Comparison of ENCODE assay signal across 26 mouse cellular contexts in genomic region chr11:6036477-6036876, GRCm38 (mm10). TPM values are rescaled to one million over a fixed set of nuclear protein-coding genes. Genes with fewer than 3 reads are reported as not detected.
A peak's percentile ranks its signal among the peaks of the same experiment; 100 is the strongest.
DNase-seq lines count a peak whose midpoint lies in the region; ATAC-seq and TF ChIP-seq lines count a peak whose summit lies in the region.
"Had no signal": no experiment of that assay in that cellular context is flagged by ENCODE, and none has a peak within 500 bp of the region (broad histone marks: within the 10 kb centered on the region; RNA-seq: fewer than 3 reads in every experiment).

No protein-coding gene starts in this region.

- H3K4me2 ChIP-seq in myocyte (ENCODE audit: low read depth), result peak overlapping the region; percentile 24
- H3K4me2 ChIP-seq: embryonic facial prominence, embryonic 13.5 days; forebrain, embryonic 15.5 days; heart, embryonic 13.5 days; limb, embryonic 15.5 days; liver, embryonic 13.5 days; midbrain, embryonic 11.5 days; neural tube, embryonic 13.5 days had no signal

- peak; percentile 10 to 18 for DNase-seq in cerebellum, adult 18-20 months
- DNase-seq in cerebellum, postnatal 25 days, result peak; percentile 21 to 30
- DNase-seq in cerebellum, postnatal 36 days, result no peak
- peak; percentile 24 to 42 for DNase-seq in heart, postnatal 10 days
- DNase-seq in heart, postnatal 25 days (ENCODE audit: low spot score), result no peak
- DNase-seq: adrenal gland, postnatal 14 days; kidney, adult 8-10 months; kidney, postnatal 4 days; liver, embryonic 13.5 days; lung, adult 18-20 months; right cerebral cortex, postnatal 4 days; thymus, adult 18-20 months; thymus, postnatal 25 days had no signal

- no peak for ATAC-seq in cerebellum, adult (ENCODE audit: insufficient number of reproducible peaks, low FRiP score, low TSS enrichment)
- ATAC-seq: forebrain, embryonic 15.5 days; intestine, embryonic 16.5 days; lung, postnatal 0 days had no signal

- H3ac ChIP-seq in myocyte (ENCODE audit: control insufficient read depth, insufficient read length), result no peak overlapping the region

- no peak overlapping the region for H3K4me3 ChIP-seq in myocyte
- H3K4me3 ChIP-seq: embryonic facial prominence, embryonic 13.5 days; forebrain, embryonic 10.5 days; forebrain, embryonic 15.5 days; heart, embryonic 13.5 days; limb, embryonic 10.5 days; limb, embryonic 15.5 days; liver, embryonic 13.5 days; neural tube, embryonic 13.5 days had no signal

- intact Hi-C loops in heart, postnatal 10 days (cut with DNase I), result no loop called here
- intact Hi-C loops in heart, postnatal 25 days (cut with DNase I), result no loop called here

- no peaks in the 10 kb centered on the region for H3K36me3 ChIP-seq in myocyte (ENCODE audit: control insufficient read depth, insufficient read depth)
- H3K36me3 ChIP-seq: embryonic facial prominence, embryonic 13.5 days; forebrain, embryonic 10.5 days; forebrain, embryonic 15.5 days; G1E; heart, embryonic 13.5 days; limb, embryonic 10.5 days; limb, embryonic 15.5 days; liver, embryonic 13.5 days; neural tube, embryonic 13.5 days had no signal

- peaks cover 12% of the 10 kb centered on the region for H3K27me3 ChIP-seq in myocyte (ENCODE audit: control insufficient read depth, insufficient read depth, insufficient read length)
- H3K27me3 ChIP-seq: embryonic facial prominence, embryonic 13.5 days; forebrain, embryonic 15.5 days; heart, embryonic 13.5 days; limb, embryonic 15.5 days; liver, embryonic 13.5 days; neural tube, embryonic 13.5 days had no signal

- H3K79me2 ChIP-seq in myocyte (ENCODE audit: control insufficient read depth, insufficient read depth), result no peaks in the 10 kb centered on the region

- TF ChIP-seq POLR2A in myocyte (IDR thresholded peaks at IDR 0.05; ENCODE audit: insufficient read length, low read depth), result no peak

TF ChIP-seq in myocyte, 11 proteins besides CTCF, POLR2A, EP300 and RAD21:
- TF ChIP-seq MYOG (IDR thresholded peaks at IDR 0.05; ENCODE audit: control insufficient read depth in 1 of 3, insufficient read depth in 1 of 3, insufficient read length in 2 of 3, low read depth in 2 of 3), result peak in 2 of 3 experiments; percentile 18 to 38
- TF ChIP-seq TCF3 (IDR thresholded peaks at IDR 0.05; ENCODE audit: insufficient read length, low read depth), result no peak
- peak in 2 of 3 experiments; percentile 14 to 29 for TF ChIP-seq MYOD1 (IDR thresholded peaks at IDR 0.05; ENCODE audit: control insufficient read depth in 1 of 3, insufficient read length in 2 of 3, low read depth in 2 of 3)
- no peak for TF ChIP-seq TCF12 (IDR thresholded peaks at IDR 0.05; ENCODE audit: insufficient read depth, poor library complexity, severe bottlenecking)

RNA-seq across cellular contexts. Expression of gene Camk2b, which starts 29.7 kb away (rescaled TPM):
- 1 to 10 TPM; 7.4 to 7.7 TPM for total RNA-seq in heart, postnatal 10 days (2021)
- total RNA-seq in heart, postnatal 25 days (2021), result 1 to 10 TPM; 6.2 to 6.5 TPM
- polyA plus RNA-seq in myocyte (2012; fragmentation: generic; extraction: Trizol), result 1.5 TPM
- polyA plus RNA-seq: G1E had no signal

Comparison
In these comparisons a context has a peak if more than half of its experiments do, and no peak if none do; other contexts are left out.
1. DNase-seq: peak in cerebellum, adult 18-20 months (2 of 2), cerebellum, postnatal 25 days (2 of 2) and heart, postnatal 10 days (2 of 2); none in cerebellum, postnatal 36 days (0 of 2) and heart, postnatal 25 days (single experiment).